Mouse (Mus musculus) intestine, embryonic 16.5 days (tissue): ENCODE measurements around the gene Gm14393. TPM values are rescaled to one million over a fixed set of nuclear protein-coding genes. Genes with fewer than 3 reads are reported as not detected.
"Not testable (repeated sequence)": the region's sequence is repeated elsewhere in the genome, so short reads cannot be mapped to it uniquely, and the experiment has no call there.

Source experiments
- ATAC-seq: fragments of 200-750 bp; cut with Nextera tagmentation; 2 replicates; pipeline ENCODE4 v1.8.0; 2017; ENCODE audit warnings: moderate TSS enrichment, moderate library complexity
- H3K27ac ChIP-seq: fragments of 300-500 bp; sonication (generic); 2 replicates; pipeline ENCODE4 v1.5.1; 2014; ENCODE audit warnings: mild to moderate bottlenecking, low read length
- H3K27me3 ChIP-seq: fragments of 300-500 bp; sonication (generic); replicated peaks from 2 replicates; pipeline ENCODE4 v1.6.1; 2014; ENCODE audit warnings: low read length, control low read depth, mixed read lengths; ENCODE audit not compliant: control insufficient read depth, insufficient read depth
- H3K36me3 ChIP-seq: fragments of 300-500 bp; sonication (generic); 2 replicates; pipeline ENCODE4 v1.6.1; 2014; ENCODE audit warnings: low read length, control low read depth; ENCODE audit not compliant: control insufficient read depth, insufficient read depth
- H3K4me1 ChIP-seq: fragments of 300-500 bp; sonication (generic); 2 replicates; pipeline ENCODE4 v1.6.1; 2014; ENCODE audit warnings: low read length, control low read depth, mixed read lengths; ENCODE audit not compliant: control insufficient read depth, insufficient read depth
- H3K4me2 ChIP-seq: fragments of 300-500 bp; sonication (generic); 2 replicates; pipeline ENCODE4 v1.6.1; 2014; ENCODE audit warnings: low read depth, low read length, control low read depth
- H3K4me3 ChIP-seq: fragments of 300-500 bp; sonication (generic); 2 replicates; pipeline ENCODE4 v1.5.1; 2014; ENCODE audit warnings: mild to moderate bottlenecking, low read length
- H3K9ac ChIP-seq: fragments of 300-500 bp; sonication (generic); 2 replicates; pipeline ENCODE4 v1.6.1; 2014; ENCODE audit warnings: low read depth, low read length
- H3K9me3 ChIP-seq: fragments of 300-500 bp; sonication (generic); 2 replicates; pipeline ENCODE4 v1.6.1; 2016; ENCODE audit warnings: low read length, control low read depth; ENCODE audit not compliant: control insufficient read depth
- WGBS: fragments of 180-500 bp; shearing (Covaris S2); extraction: QIAGEN DNeasy Blood & Tissue Kit; methylation state at CpG from one replicate; pipeline ENCODE4 v1.1.7; 2014; 5-methylcytosine and 5-hydroxymethylcytosine counted together
- polyA plus RNA-seq: library from polyadenylated mRNA; unstranded; fragments of >200 nt; fragmentation: Nextera tagmentation; extraction: Ambion mirVana; gene quantifications from 2 replicates; pipeline ENCODE4 v1.2.1, GENCODE M21; 2015

Gm14393 gene
- polyA plus RNA-seq: 0.51 and 0.64 TPM in 2 replicates

DNA sequence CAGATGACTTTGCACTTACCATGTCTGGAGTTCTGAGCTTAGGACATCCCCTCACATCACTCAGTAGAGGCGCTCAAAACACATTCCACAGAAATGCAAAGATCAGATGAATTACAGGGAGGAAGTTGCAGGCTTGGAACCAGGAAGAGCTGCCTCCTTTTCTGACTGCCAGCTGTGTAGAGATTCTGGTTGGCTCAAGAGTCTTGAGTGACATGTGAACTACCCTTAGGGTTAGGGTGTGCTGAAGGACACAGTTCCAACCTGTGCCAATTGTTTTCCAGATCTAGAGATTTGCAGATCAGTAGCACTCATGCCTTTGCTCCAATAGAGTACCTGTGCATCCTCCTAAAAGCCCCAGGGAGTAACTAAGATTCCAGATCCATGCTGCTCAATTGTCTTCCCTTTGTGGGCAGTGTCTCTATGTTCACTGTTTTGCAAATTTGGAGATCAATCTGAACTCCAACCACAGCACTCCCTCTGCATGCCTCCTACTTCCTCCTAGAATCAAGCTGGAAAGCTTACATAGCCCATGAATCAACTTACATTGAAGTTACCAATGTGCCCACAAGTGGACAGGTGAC lies at the start of gene Gm14393:
TSS of gene Gm14393 (minus strand) at position 101 of the 581 bp plus-strand sequence.
- H3K27me3 ChIP-seq, ATAC-seq, H3K4me3 ChIP-seq, H3K36me3 ChIP-seq, H3K4me1 ChIP-seq, H3K9ac ChIP-seq, H3K4me2 ChIP-seq, H3K9me3 ChIP-seq, H3K27ac ChIP-seq: not testable (repeated sequence)
- 68% methylated on average over 1 of the region's 1 CpGs for WGBS

DNA sequence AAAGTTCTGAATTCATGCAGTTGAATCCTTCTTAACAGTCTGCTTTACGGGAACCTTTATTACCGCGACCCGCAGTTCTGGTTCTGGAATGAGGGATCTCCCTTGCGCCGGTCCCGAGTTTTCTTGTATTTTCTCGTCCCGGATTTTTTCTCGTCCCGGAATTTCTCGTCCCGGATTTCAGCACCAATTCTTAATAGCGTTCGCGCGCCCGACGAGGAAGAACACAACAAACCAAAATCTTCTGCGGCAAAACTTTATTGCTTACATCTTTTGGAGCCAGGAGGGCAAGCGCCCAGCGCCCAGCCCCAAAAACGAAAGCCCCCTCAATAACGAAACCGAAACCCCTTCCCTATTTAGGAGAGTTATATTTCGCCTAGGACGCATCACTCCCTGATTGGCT lies 23.3 kb downstream of the Gm14393 start:
- H3K27me3 ChIP-seq, H3K4me3 ChIP-seq, H3K9me3 ChIP-seq, H3K4me2 ChIP-seq, H3K4me1 ChIP-seq, H3K9ac ChIP-seq, H3K27ac ChIP-seq, ATAC-seq, H3K36me3 ChIP-seq: not testable (repeated sequence)
- WGBS: 95% methylated on average over 24 of the region's 27 CpGs

Other genes with a start within 250 kb of the Gm14393 start
- gene Gm14444, start 57.5 kb downstream of the Gm14393 start, polyA plus RNA-seq: not detected in 2 replicates
- gene Gm14399, start 74.2 kb upstream of the Gm14393 start, polyA plus RNA-seq: 4.6 and 4.9 TPM in 2 replicates
- 0.27 and 0.64 TPM in 2 replicates for gene Gm14443, start 108.1 kb upstream of the Gm14393 start, polyA plus RNA-seq
- gene Gm14391, start 139.1 kb upstream of the Gm14393 start, polyA plus RNA-seq: 4.1 and 5.7 TPM in 2 replicates
- gene Gm14440, start 207.3 kb upstream of the Gm14393 start, polyA plus RNA-seq: not detected in 2 replicates